Mouse (Mus musculus) thymus, adult 2 months (tissue): ENCODE measurements around the gene Plekhg3. TPM values are rescaled to one million over a fixed set of nuclear protein-coding genes. Genes with fewer than 3 reads are reported as not detected.

Source experiments
- DNase-seq: peaks from one replicate; pipeline ENCODE4 v3.0.0; 2021
- H3K27ac ChIP-seq: fragments of 200-500 bp; 2 replicates; pipeline ENCODE4 v1.5.1; 2012; ENCODE audit warnings: low read length, control low read depth; ENCODE audit not compliant: control insufficient read depth, insufficient read depth
- H3K27me3 ChIP-seq: fragments of 200-500 bp; 2 replicates; pipeline ENCODE4 v1.6.1; 2012; ENCODE audit warnings: mild to moderate bottlenecking, low read length, moderate library complexity, mixed read lengths; ENCODE audit not compliant: control insufficient read depth, insufficient read depth
- H3K36me3 ChIP-seq: fragments of 200-500 bp; 2 replicates; pipeline ENCODE4 v1.6.1; 2012; ENCODE audit warnings: mild to moderate bottlenecking, low read length, moderate library complexity; ENCODE audit not compliant: control insufficient read depth, insufficient read depth
- H3K4me1 ChIP-seq: fragments of 200-500 bp; replicated peaks from 2 replicates; pipeline ENCODE4 v1.6.1; 2012; ENCODE audit warnings: low read length; ENCODE audit not compliant: control insufficient read depth, insufficient read depth
- H3K4me3 ChIP-seq: fragments of 200-500 bp; 2 replicates; pipeline ENCODE4 v1.5.1; 2012; ENCODE audit warnings: mild to moderate bottlenecking, low read length, control low read depth, moderate library complexity; ENCODE audit not compliant: control insufficient read depth, insufficient read depth
- CTCF ChIP-seq: fragments of 200-500 bp; IDR thresholded peaks from 2 replicates; pipeline ENCODE4 v1.5.1; 2012; ENCODE audit warnings: mild to moderate bottlenecking, control low read depth, low read length, moderate library complexity, borderline replicate concordance; ENCODE audit not compliant: control insufficient read depth, poor library complexity, insufficient read depth; ENCODE audit errors: extremely low read depth
- POLR2A ChIP-seq: fragments of 200-500 bp; IDR thresholded peaks from 2 replicates; pipeline ENCODE4 v1.6.1; 2012; ENCODE audit warnings: mild to moderate bottlenecking, low read length, control low read depth, moderate library complexity; ENCODE audit not compliant: control insufficient read depth, poor library complexity, insufficient read depth; ENCODE audit errors: extremely low read depth
- WGBS: fragments of 180-500 bp; shearing (Covaris S2); methylation state at CpG from one replicate; pipeline ENCODE4 v1.1.7; 2018; 5-methylcytosine and 5-hydroxymethylcytosine counted together
- polyA plus RNA-seq: library from polyadenylated mRNA; depleted of rRNA; stranded (reverse); fragments of >200 nt; gene quantifications from 2 replicates; pipeline ENCODE4 v1.2.3, GENCODE M21; 2012

Gene Plekhg3
- polyA plus RNA-seq, 1 experiment, result 12.0 TPM

- Histone ChIP-seq H3K27me3 (no peaks in the 10 kb centered on the region), H3K4me3 (no peak overlapping the region), H3K4me1 (no peaks in the 10 kb centered on the region; the same call in 1 of the 2 replicates), H3K27ac (no peak overlapping the region), H3K36me3 (no peaks in the 10 kb centered on the region)
- TF ChIP-seq POLR2A, result no peak
- TF ChIP-seq CTCF, result no peak
- no peak for DNase-seq
- 78% methylated on average over 4 of the region's 4 CpGs for WGBS
Measured at GRCm38 (mm10) chr12:76562196-76562595, 31.5 kb downstream of the Plekhg3 start.

- DNase-seq, result no peak
- Histone ChIP-seq H3K4me1 (no peaks in the 10 kb centered on the region; the same call in 1 of the 2 replicates), H3K27me3 (no peaks in the 10 kb centered on the region), H3K36me3 (no peaks in the 10 kb centered on the region), H3K4me3 (no peak overlapping the region), H3K27ac (no peak overlapping the region)
- WGBS, result 97% methylated on average over 10 of the region's 10 CpGs
- TF ChIP-seq CTCF, result no peak
- no peak for TF ChIP-seq POLR2A
Measured at GRCm38 (mm10) chr12:76566284-76566683, 35.6 kb downstream of the Plekhg3 start.

DNA sequence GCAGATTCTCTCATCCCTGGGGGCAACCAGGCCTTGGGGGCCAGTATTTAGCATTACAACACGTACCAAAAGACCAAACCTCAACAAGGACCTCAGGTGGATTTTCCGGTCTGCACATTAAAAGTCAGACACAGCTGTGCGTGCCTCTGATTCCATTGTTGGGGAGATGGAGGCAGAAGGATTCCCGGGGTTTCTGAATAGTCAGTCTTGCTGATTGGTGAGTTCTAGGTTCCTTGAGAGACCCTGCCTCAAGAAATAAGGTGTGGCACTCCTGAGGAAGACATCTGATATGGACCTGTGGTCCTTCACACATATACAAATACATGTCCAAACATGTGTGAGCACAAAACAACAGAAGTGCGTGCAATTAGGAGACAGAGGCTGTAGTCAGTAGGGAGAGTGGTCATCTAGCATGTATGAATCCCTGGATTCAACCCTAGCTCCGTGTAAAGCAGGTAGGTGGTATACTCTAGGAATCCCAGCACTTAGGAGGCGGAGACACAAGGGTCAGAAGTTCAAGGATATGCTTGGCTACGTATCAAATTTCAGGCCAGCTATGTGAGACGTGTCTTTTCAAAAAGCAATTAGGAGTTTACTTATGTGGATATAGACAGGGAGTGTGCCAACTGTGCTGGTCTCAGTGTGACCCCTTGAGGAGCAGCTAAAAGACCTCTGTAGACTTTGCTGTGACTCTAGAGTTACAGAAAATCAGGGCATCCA, 39.7 kb downstream of the Plekhg3 start:
- H3K27me3 ChIP-seq, result no peaks in the 10 kb centered on the region
- WGBS, result 92% methylated on average over 9 of the region's 9 CpGs
- no peak for TF ChIP-seq CTCF
- no peak for TF ChIP-seq POLR2A
- DNase-seq, result no peak
- no peak overlapping the region for H3K4me3 ChIP-seq
- H3K27ac ChIP-seq, result no peak overlapping the region
- H3K36me3 ChIP-seq, result no peaks in the 10 kb centered on the region
- H3K4me1 ChIP-seq, result no peaks in the 10 kb centered on the region

GRCm38 (mm10) chr12:76571266-76571665, 40.6 kb downstream of the Plekhg3 start:
- WGBS, result 96% methylated on average over 10 of the region's 10 CpGs
- no peaks in the 10 kb centered on the region for H3K27me3 ChIP-seq
- no peak for DNase-seq
- no peaks in the 10 kb centered on the region for H3K36me3 ChIP-seq
- H3K4me1 ChIP-seq, result no peaks in the 10 kb centered on the region
- no peak overlapping the region for H3K27ac ChIP-seq
- no peak overlapping the region for H3K4me3 ChIP-seq
- no peak for TF ChIP-seq POLR2A
- TF ChIP-seq CTCF, result no peak

GRCm38 (mm10) chr12:76572261-76573251, 41.9 kb downstream of the Plekhg3 start:
- Histone ChIP-seq H3K27me3 (no peaks in the 10 kb centered on the region), H3K4me3 (no peak overlapping the region), H3K36me3 (no peaks in the 10 kb centered on the region), H3K4me1 (no peaks in the 10 kb centered on the region), H3K27ac (no peak overlapping the region)
- whole genome bisulfite sequencing, result 96% methylated on average over 27 of the region's 27 CpGs
- TF ChIP-seq CTCF (no peak), POLR2A (no peak)
- DNase-seq, result no peak

GRCm38 (mm10) chr12:76573381-76573780, 42.7 kb downstream of the Plekhg3 start:
- 95% methylated on average over 6 of the region's 6 CpGs for WGBS
- Histone ChIP-seq H3K4me3 (no peak overlapping the region), H3K36me3 (no peaks in the 10 kb centered on the region), H3K4me1 (no peaks in the 10 kb centered on the region), H3K27ac (no peak overlapping the region), H3K27me3 (no peaks in the 10 kb centered on the region)
- DNase-seq, result no peak
- TF ChIP-seq POLR2A, result no peak
- TF ChIP-seq CTCF, result no peak
